Mouse (Mus musculus) CD8-positive naive resting alpha-beta T cell, adult 2 months (primary cell): Measurements from ENCODE around the gene Tex45.

Experiments
- DNase-seq, 2 experiments: peaks; one replicate each; pipeline ENCODE4 v3.0.0; 2022; ENCODE audit warnings: low read depth in 2 of 2, low spot score in 2 of 2

Tex45 gene

DNA sequence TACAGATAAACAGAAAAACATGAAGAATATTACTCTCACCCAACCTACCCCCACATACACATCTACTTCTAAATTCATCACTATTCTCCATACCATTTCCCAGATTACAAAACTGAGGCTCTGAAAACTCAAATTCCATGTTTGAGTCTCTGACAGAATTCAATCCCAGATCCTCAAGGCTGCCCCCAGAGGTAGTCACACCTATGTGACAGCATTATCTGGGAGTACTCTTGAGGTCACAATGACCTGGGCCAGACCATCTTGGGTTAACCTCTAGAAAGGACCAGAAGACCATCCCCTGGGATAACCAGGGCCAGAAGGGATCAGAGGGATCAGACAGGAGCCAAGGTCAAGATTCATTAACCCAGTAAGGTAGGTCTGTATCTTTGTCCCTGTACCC, at the start of gene Tex45:
Gene Tex45, plus strand, starts transcription at position 301 of the 400 bp plus-strand sequence.
- no peak for DNase-seq

DNA sequence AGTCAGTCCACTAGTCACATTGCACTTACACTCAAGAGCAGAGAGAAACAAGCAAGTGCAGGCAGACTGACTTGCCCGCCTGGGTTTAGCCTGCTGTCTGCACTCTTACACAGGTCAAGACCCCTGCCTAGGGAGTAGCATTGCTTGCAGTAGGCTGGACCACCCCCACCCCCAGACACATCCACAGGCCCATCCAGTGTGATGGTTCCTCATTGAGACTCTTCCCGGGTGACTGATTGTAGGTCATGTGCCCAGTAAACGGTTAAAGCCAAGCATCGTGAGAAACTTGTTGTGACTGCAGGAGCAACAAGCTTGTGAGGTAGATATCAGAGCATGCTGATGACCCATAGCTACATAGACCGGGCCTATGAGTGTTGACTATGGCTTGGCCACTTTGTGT, 49.2 kb upstream of the Tex45 start:
- no peak for DNase-seq

- no peak for DNase-seq
Measured at GRCm38 (mm10) chr8:3425217-3425616, 45.4 kb upstream of the Tex45 start.

- no peak for DNase-seq
Measured at GRCm38 (mm10) chr8:3426211-3426610, 44.5 kb upstream of the Tex45 start.

GRCm38 (mm10) chr8:3428426-3428825, 42.2 kb upstream of the Tex45 start:
- DNase-seq = no peak

DNA sequence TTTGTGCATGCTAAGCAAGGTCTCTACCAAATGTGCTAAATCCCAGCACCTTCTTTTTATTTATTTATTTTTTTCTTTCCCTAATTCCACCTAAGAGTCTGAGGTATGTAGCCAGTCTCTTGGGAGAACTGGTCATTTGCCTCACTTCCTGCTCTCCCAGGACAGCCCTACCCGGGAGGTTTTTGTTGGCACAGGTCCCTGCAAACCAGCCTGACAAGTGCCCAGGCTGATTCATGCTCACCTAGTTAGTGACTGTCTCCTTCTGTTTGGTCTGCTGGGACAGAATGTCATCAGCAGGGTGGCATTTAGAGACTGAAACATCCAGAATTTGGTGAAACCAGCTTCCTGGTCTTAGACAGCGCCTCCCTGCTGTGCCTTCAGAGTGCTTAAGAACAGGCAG, 40.7 kb upstream of the Tex45 start:
- DNase-seq = no peak

- no peak for DNase-seq
Measured at GRCm38 (mm10) chr8:3431113-3431512, 39.5 kb upstream of the Tex45 start.

- DNase-seq = no peak
Measured at GRCm38 (mm10) chr8:3436492-3436891, 34.2 kb upstream of the Tex45 start.

DNA sequence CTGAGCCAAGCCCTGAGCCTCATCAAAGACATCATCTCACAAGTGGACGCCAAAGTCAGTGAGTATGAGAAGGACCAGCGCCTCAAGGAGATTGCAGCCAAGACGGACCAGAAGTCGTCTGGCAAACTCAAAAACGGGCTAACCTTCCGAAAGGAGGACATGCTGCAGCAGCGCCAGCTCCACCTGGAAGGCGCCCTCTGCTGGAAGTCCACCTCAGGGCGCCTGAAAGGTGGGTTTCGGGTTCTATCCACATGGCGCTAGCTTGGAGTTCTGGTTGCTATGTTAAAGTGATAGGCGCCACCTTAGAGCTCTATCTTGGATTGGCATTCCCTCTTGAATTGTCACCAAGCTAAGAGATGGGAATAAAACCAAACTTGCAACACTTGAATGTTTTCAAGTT, 31.2 kb upstream of the Tex45 start:
- DNase-seq = no peak

DNA sequence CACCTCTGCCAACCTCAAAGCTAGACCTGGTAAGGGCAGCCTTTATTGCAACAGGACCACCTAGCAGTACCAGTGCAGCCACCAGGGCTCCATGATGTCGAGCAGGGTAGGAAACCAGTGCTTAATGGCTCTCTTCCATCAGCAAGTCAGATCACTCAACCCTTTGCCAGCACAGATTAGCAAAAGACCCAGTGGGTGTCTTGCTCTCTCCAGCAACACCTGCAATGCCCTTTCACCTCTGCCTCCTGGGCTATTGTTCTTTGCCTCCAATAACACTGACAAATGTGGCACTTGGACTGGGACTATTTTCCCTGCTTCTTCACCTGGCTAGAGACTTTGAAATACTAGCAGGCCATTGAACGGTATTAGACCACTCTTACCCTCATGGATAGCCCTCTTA, 21.4 kb upstream of the Tex45 start:
- no peak for DNase-seq

- DNase-seq = peak; percentile 27 to 45
Measured at GRCm38 (mm10) chr8:3450670-3451069, 20.0 kb upstream of the Tex45 start.

GRCm38 (mm10) chr8:3451992-3452391, 18.7 kb upstream of the Tex45 start:
- DNase-seq = no peak

DNA sequence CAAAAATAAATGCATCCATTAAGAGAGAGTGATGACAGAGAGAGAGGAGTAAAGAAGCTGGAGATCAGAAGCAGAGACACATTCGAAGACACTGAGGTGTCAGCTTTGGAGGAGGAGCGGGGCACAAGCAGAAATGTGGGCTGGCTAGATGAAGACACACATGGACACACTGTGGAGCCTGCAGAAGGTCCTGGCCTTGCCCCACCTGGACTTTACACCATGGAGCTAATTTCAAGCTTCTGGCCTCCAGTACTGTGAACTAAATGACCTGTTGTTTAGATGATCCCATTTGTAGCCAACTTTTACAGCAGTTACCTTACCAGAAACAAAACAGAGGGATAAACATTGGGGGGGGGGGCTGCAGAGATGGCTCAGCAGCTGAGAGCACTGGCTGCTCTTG, 7.4 kb upstream of the Tex45 start:
- no peak for DNase-seq

DNA sequence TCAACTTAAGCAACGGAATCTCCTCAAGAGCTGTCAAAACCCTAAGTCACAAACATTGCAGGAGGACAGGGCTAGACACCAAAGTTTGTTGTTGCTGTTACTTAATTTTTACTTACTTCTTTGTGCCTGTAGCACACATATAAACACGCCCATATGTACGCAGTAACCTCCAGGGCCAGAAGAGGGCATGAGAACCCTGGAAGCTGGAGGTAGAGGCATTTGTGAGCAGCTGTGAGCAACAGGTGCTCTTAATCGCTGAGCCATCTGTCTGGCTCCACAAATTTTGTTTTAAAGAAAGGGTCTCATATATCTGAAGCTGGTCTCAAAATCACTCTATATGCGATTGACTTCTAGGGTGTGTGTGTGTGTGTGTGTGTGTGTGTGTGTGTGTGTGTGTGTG, 6.4 kb upstream of the Tex45 start:
- peak in 1 of 2 experiments; percentile 22 for DNase-seq

GRCm38 (mm10) chr8:3467006-3467885, 3.4 kb upstream of the Tex45 start, which contains the start of gene Pex11g:
TSS of gene Pex11g (minus strand) at chr8:3467680.
- DNase-seq = peak; percentile 48 to 55

DNA sequence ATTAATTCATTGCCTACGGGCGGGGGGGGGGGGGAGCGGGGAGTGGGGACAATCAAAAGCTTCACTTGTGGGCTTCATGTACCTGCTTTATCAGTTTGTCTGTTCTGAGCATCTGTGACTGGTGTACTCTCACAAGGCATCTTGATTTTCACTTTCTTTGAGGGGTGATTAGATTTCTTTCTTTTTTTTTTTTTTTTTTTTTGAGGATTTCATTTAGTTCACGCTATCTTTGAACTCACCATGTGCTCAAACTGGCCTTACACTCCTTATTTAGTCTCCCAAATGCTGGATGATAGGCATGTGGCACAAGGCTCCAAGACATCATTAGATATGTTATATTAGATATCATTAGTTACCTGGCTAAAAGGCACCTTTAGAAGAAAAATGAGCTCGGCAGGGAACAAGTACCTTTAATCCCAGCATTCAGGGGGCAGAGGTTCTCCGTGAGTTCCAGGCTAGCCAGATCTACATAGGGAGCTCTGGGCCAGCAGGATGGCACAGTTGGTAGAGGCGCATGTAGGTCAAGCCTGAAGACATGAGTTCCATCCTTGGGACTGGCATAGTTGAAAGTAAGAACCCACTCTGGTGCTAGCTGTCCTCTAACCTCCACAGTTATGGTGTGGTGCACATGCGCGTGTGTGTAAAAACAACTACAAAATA, 2.6 kb upstream of the Tex45 start:
- no peak for DNase-seq

DNA sequence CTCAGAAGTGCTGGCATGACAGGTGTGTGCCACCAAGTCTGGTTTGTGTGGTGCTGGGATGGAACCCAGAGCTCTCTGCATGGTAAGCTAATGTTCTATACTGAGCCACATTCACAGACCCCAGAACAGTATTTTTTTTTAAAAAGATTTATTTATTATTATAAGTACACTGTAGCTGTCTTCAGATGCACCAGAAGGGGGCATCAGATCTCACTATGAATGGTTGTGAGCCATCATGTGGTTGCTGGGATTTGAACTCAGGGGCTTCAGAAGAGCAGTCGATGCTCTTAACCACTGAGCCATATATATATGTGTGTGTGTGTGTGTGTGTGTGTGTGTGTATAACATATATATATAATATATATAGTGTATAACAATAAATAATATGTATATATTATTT, 1.8 kb upstream of the Tex45 start:
- no peak for DNase-seq

- no peak for DNase-seq
Measured at GRCm38 (mm10) chr8:3475715-3476429, 5.2 kb downstream of the Tex45 start.

DNA sequence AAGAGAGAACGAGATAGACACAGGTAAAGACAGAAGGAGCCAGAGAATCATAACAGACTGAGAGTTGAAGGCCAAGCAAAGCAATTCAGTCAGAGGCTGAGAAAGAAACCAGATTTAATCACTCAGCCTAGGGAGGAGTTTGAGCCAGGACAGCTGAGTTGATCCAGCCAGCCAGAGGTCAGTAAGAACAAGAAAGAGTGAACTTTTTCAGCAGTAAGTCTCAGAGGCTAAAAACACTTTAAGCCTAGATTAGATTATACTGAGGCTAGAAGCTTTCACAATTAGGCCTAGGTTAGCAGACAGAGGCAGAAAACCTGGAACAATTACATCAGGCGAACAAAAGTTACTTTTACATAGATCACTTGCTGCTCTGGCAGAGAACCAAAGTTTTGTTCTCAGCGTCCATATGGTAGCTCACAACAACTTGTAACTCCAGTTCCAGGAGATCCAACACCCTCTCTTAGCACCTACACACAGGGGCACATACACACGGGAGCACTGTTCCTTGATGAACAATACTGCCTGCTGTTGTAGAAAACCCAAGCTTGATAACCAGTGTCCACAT, 9.6 kb downstream of the Tex45 start:
- no peak for DNase-seq

- DNase-seq = no peak
Measured at GRCm38 (mm10) chr8:3481605-3482004, 10.9 kb downstream of the Tex45 start.

- no peak for DNase-seq
Measured at GRCm38 (mm10) chr8:3482240-3482740, 11.6 kb downstream of the Tex45 start.
